ENCODE assay signal across 8 mouse cellular contexts in the genomic region with DNA sequence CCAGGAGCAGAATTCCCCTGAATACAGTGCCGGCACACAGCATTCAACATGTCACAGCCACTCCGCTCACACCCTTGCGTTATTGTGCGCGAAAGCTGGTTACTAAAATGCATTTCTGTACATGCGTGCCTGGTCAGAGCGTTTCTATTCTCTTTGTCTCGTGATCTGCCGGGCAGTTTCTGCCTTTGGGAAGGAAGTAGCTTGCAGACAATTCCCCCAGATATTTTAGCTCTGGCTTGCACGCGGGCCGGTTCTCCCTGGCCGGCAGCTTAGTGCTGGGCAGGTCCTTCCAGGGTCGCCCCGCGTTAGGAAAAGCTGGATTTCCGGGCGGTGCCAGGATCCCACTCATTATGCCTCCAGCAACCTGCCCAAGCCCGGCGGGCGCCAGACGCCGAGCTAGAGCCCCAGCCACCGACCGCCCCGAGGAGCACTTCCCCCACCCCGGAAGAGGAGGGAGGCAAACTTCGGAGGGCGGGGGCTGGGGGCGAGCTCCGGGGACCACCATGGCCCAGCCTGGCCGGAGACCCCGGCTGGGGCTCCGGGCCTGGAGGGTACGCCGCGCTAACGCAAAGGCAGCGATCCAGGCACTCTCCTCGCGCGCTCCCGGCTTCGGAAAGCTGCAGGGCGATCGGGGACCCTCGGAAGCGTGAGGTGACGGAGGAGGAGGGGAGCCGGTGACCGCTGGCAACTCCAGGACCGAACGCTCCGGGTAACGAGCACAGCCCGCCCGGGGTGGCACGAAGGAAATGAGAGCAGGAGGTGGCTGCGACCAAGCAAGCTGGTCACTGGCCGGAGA. TPM values are rescaled to one million over a fixed set of nuclear protein-coding genes. Genes with fewer than 3 reads are reported as not detected.
DNase-seq lines count a peak whose midpoint lies in the region; ATAC-seq and TF ChIP-seq lines count a peak whose summit lies in the region.

No protein-coding gene starts in this region.

- H3K9ac ChIP-seq in liver, postnatal 0 days (replicated peaks), result peak overlapping the region; percentile 96
- peak overlapping the region; percentile 86 for H3K9ac ChIP-seq in neural tube, embryonic 14.5 days (replicated peaks; ENCODE audit: low read depth, low read length)

- TF ChIP-seq EP300 in liver, postnatal 0 days (IDR thresholded peaks at IDR 0.05; ENCODE audit: low read depth), result no peak

- in situ Hi-C loops in Patski (cut with MboI; ENCODE audit: low pct_unique_long_range_greater_than_20kb), result loop anchor here (10.0 kb wide), 2 partner anchors 468 to 878 kb away; no protein-coding TSS in a partner anchor

- no peak for TF ChIP-seq POLR2A in kidney, adult 2 months (IDR thresholded peaks at IDR 0.05; ENCODE audit: low read depth, low read length)

- no peaks in the 10 kb centered on the region for H3K36me3 ChIP-seq in kidney, adult 2 months (ENCODE audit: control insufficient read depth, insufficient read depth, low read length)
- no peaks in the 10 kb centered on the region for H3K36me3 ChIP-seq in liver, postnatal 0 days (replicated peaks; ENCODE audit: insufficient read depth, low read length)
- no peaks in the 10 kb centered on the region for H3K36me3 ChIP-seq in neural tube, embryonic 14.5 days (ENCODE audit: control insufficient read depth, insufficient read depth, low read length)

- no peaks in the 10 kb centered on the region for H3K9me3 ChIP-seq in liver, postnatal 0 days (ENCODE audit: low read length)
- H3K9me3 ChIP-seq in neural tube, embryonic 14.5 days (ENCODE audit: control insufficient read depth, low read length), result no peaks in the 10 kb centered on the region

- CTCF ChIA-PET in Patski (lab: Charles Lee), result interaction anchor here (1.0 to 1.4 kb wide), 5 partner anchors 15 to 878 kb away, joined by 3 to 5 read pairs (median 4); no protein-coding TSS in a partner anchor

- H3K4me2 ChIP-seq in liver, postnatal 0 days (ENCODE audit: low read depth, low read length), result peak overlapping the region; percentile 87
- H3K4me2 ChIP-seq in neural tube, embryonic 14.5 days (ENCODE audit: low read depth, low read length), result peak overlapping the region; percentile 74

- TF ChIP-seq CTCF in Patski (IDR thresholded peaks at IDR 0.05), result no peak
- TF ChIP-seq CTCF in kidney, adult 2 months (conservative IDR thresholded peaks at IDR 0.05; ENCODE audit: insufficient read depth, insufficient read length, low read depth, low read length), result no peak
- TF ChIP-seq CTCF in liver, postnatal 0 days (IDR thresholded peaks at IDR 0.05; ENCODE audit: low read depth), result no peak

- H3K27me3 ChIP-seq in Patski, result no peaks in the 10 kb centered on the region
- no peaks in the 10 kb centered on the region for H3K27me3 ChIP-seq in kidney, adult 2 months (replicated peaks; ENCODE audit: control insufficient read depth, insufficient read depth, low read length)
- no peaks in the 10 kb centered on the region for H3K27me3 ChIP-seq in liver, postnatal 0 days (ENCODE audit: insufficient read depth, low read length)
- no peaks in the 10 kb centered on the region for H3K27me3 ChIP-seq in neural tube, embryonic 14.5 days (ENCODE audit: control insufficient read depth, insufficient read depth, low read length)

- peak; percentile 60 for DNase-seq in 416B (ENCODE audit: low read depth)
- DNase-seq in Patski (ENCODE audit: low read depth, low spot score), result no peak
- peak; percentile 64 for DNase-seq in embryo, embryonic 10 days (ENCODE audit: low spot score)
- DNase-seq in heart, adult 11 months, result peak; percentile 98
- peak; percentile 60 for DNase-seq in kidney, adult 2 months
- DNase-seq in liver, postnatal 0 days, result peak; percentile 66
- DNase-seq in thymus, postnatal 0 days (ENCODE audit: low spot score), result peak; percentile 78

- POLR2A ChIA-PET in Patski (lab: Charles Lee), result interaction anchor here (0.5 to 1.0 kb wide), 5 partner anchors 27 to 1134 kb away, joined by 3 to 7 read pairs (median 3); no protein-coding TSS in a partner anchor

- H3K4me1 ChIP-seq in kidney, adult 2 months (ENCODE audit: control insufficient read depth, insufficient read depth, low read length), result peaks cover 22% of the 10 kb centered on the region
- H3K4me1 ChIP-seq in liver, postnatal 0 days (ENCODE audit: insufficient read depth), result peaks cover 41% of the 10 kb centered on the region
- peaks cover 25% of the 10 kb centered on the region for H3K4me1 ChIP-seq in neural tube, embryonic 14.5 days (ENCODE audit: control insufficient read depth, insufficient read depth, low read length)

- peak overlapping the region; percentile 96 for H3K27ac ChIP-seq in kidney, adult 2 months (ENCODE audit: insufficient read depth, low read depth, low read length)
- H3K27ac ChIP-seq in liver, postnatal 0 days (ENCODE audit: low read depth), result peak overlapping the region; percentile 99
- H3K27ac ChIP-seq in neural tube, embryonic 14.5 days (ENCODE audit: low read depth, low read length), result peak overlapping the region; percentile 94

- under 1% methylated on average over 60 of the region's 60 CpGs for WGBS in kidney, adult 2 months
- under 1% methylated on average over 56 of the region's 60 CpGs for WGBS in liver, postnatal 0 days (ENCODE audit: insufficient replicate concordance)
- WGBS in neural tube, embryonic 14.5 days, result under 1% methylated on average over 60 of the region's 60 CpGs

- ATAC-seq in Patski, result peak; percentile 1
- ATAC-seq in liver, postnatal 0 days, result peak; percentile 16
- peak; percentile 50 for ATAC-seq in neural tube, embryonic 14.5 days (ENCODE audit: low read depth)

- peak overlapping the region; percentile 99 for H3K4me3 ChIP-seq in kidney, adult 2 months (ENCODE audit: insufficient read depth, low read depth, low read length)
- peak overlapping the region; percentile 99 for H3K4me3 ChIP-seq in liver, postnatal 0 days (ENCODE audit: low read depth, low read length)
- H3K4me3 ChIP-seq in neural tube, embryonic 14.5 days (ENCODE audit: low read depth, low read length), result peak overlapping the region; percentile 99

RNA-seq across cellular contexts. Expression of a gene that starts 0.8 kb away (rescaled TPM):
- 31.1 TPM for polyA plus RNA-seq in Patski (2021)
- polyA plus RNA-seq in kidney, adult 2 months (2012; rRNA removed), result 17.1 and 21.2 TPM in 2 replicates
- 18.0 and 18.5 TPM in 2 replicates for polyA plus RNA-seq in liver, postnatal 0 days (2015; fragmentation: Nextera tagmentation; extraction: Ambion mirVana)
- polyA plus RNA-seq in neural tube, embryonic 14.5 days (2014; fragmentation: Nextera tagmentation; extraction: Ambion mirVana), result 114 and 136 TPM in 2 replicates
- 62.9 and 79.3 TPM in 2 replicates for polyA plus RNA-seq in thymus, postnatal 0 days (2015; fragmentation: Nextera tagmentation; extraction: Ambion mirVana)
